ENCODE assay signal across 8 mouse cellular contexts in genomic region chr19:10947219-10947618, GRCm38 (mm10). TPM values are rescaled to one million over a fixed set of nuclear protein-coding genes. Genes with fewer than 3 reads are reported as not detected.
DNase-seq lines count a peak whose midpoint lies in the region; ATAC-seq lines count a peak whose summit lies in the region.
"Had no signal": no experiment of that assay in that cellular context is flagged by ENCODE, and none has a peak within 500 bp of the region (broad histone marks: within the 10 kb centered on the region; RNA-seq: fewer than 3 reads in every experiment).

No protein-coding gene starts in this region.

- peak overlapping the region; percentile 76 for H3K9ac ChIP-seq in neural tube, embryonic 11.5 days (ENCODE audit: low read length)
- H3K9ac ChIP-seq in forebrain, embryonic 15.5 days (replicated peaks): peak overlapping the region; percentile 66
- peak overlapping the region; percentile 75 for H3K9ac ChIP-seq in liver, embryonic 15.5 days

- H3K4me2 ChIP-seq in neural tube, embryonic 11.5 days (ENCODE audit: low read depth): peak overlapping the region; percentile 100
- H3K4me2 ChIP-seq in forebrain, embryonic 15.5 days (replicated peaks): peak overlapping the region; percentile 100
- peak overlapping the region; percentile 94 for H3K4me2 ChIP-seq in liver, embryonic 15.5 days

- no peak overlapping the region for H3K27ac ChIP-seq in neural tube, embryonic 11.5 days (ENCODE audit: low read depth, low read length)
- H3K27ac ChIP-seq in forebrain, embryonic 15.5 days (replicated peaks): no peak overlapping the region
- peak overlapping the region; percentile 66; the same call in 1 of the 2 replicates for H3K27ac ChIP-seq in liver, embryonic 15.5 days (replicated peaks)

- peak overlapping the region; percentile 82 for H3K4me3 ChIP-seq in neural tube, embryonic 11.5 days (ENCODE audit: low read depth, low read length)
- H3K4me3 ChIP-seq in forebrain, embryonic 15.5 days: peak overlapping the region; percentile 71
- peak overlapping the region; percentile 77 for H3K4me3 ChIP-seq in liver, embryonic 15.5 days (replicated peaks)

- WGBS in neural tube, embryonic 11.5 days: 93% methylated on average over 5 of the region's 5 CpGs
- WGBS in forebrain, embryonic 15.5 days: 87% methylated on average over 5 of the region's 5 CpGs
- WGBS in liver, embryonic 15.5 days (ENCODE audit: insufficient replicate concordance): 62% methylated on average over 5 of the region's 5 CpGs

- H3K36me3 ChIP-seq in neural tube, embryonic 11.5 days (ENCODE audit: control insufficient read depth, insufficient read depth, low read length): peaks cover 11% of the 10 kb centered on the region
- peaks cover 31% of the 10 kb centered on the region for H3K36me3 ChIP-seq in forebrain, embryonic 15.5 days
- peaks cover 33% of the 10 kb centered on the region for H3K36me3 ChIP-seq in liver, embryonic 15.5 days (replicated peaks)

- no peak for ATAC-seq in neural tube, embryonic 11.5 days (ENCODE audit: insufficient read depth, low FRiP score, low TSS enrichment)
- ATAC-seq in forebrain, embryonic 15.5 days (replicated peaks): no peak
- ATAC-seq in liver, embryonic 15.5 days (ENCODE audit: insufficient read depth): no peak
- ATAC-seq in frontal cortex, adult (ENCODE audit: low TSS enrichment): no peak

- H3K27me3 ChIP-seq in neural tube, embryonic 11.5 days (ENCODE audit: control insufficient read depth, insufficient read depth, low read length): no peaks in the 10 kb centered on the region
- 0 out of 2 replicates have a peak, but pooled peaks cover 3% of the 10 kb centered on the region for H3K27me3 ChIP-seq in forebrain, embryonic 15.5 days
- no peaks in the 10 kb centered on the region for H3K27me3 ChIP-seq in liver, embryonic 15.5 days

- peaks cover 18% of the 10 kb centered on the region for H3K4me1 ChIP-seq in neural tube, embryonic 11.5 days (ENCODE audit: control insufficient read depth, insufficient read depth, low read length)
- H3K4me1 ChIP-seq in forebrain, embryonic 15.5 days: peaks cover 30% of the 10 kb centered on the region
- peaks cover 43% of the 10 kb centered on the region for H3K4me1 ChIP-seq in liver, embryonic 15.5 days (replicated peaks)

- no peak for DNase-seq in neural tube, embryonic 11.5 days (ENCODE audit: low spot score)
- DNase-seq in neural tube, embryonic 10.5 days (ENCODE audit: extremely low spot score, low spot score): no peak
- no peak for DNase-seq in thymus, postnatal 0 days (ENCODE audit: low spot score)
- no peak for DNase-seq in spleen, postnatal 14 days (ENCODE audit: low spot score in 2 of 2)
- DNase-seq: kidney, adult 9 months had no signal

- H3K9me3 ChIP-seq in neural tube, embryonic 11.5 days (ENCODE audit: control insufficient read depth, low read length): no peaks in the 10 kb centered on the region
- no peaks in the 10 kb centered on the region for H3K9me3 ChIP-seq in forebrain, embryonic 15.5 days
- H3K9me3 ChIP-seq in liver, embryonic 15.5 days (replicated peaks): no peaks in the 10 kb centered on the region

RNA-seq across cellular contexts. Expression of gene Ccdc86, which starts 1.8 kb away (rescaled TPM):
- 23.4 and 24.1 TPM in 2 replicates for polyA plus RNA-seq in neural tube, embryonic 11.5 days (2014; fragmentation: Nextera tagmentation; extraction: Ambion mirVana)
- 19.2 and 19.4 TPM in 2 replicates for polyA plus RNA-seq in forebrain, embryonic 15.5 days (2015; fragmentation: Nextera tagmentation; extraction: Ambion mirVana)
- polyA plus RNA-seq in liver, embryonic 15.5 days (2015; fragmentation: Nextera tagmentation; extraction: Ambion mirVana): 11.6 and 13.7 TPM in 2 replicates
- 23.4 and 25.1 TPM in 2 replicates for polyA plus RNA-seq in thymus, postnatal 0 days (2015; fragmentation: Nextera tagmentation; extraction: Ambion mirVana)

RNA-seq across cellular contexts. Expression of gene Ptgdr2, which starts 10.3 kb away (rescaled TPM):
- not detected in 2 replicates for polyA plus RNA-seq in neural tube, embryonic 11.5 days (2014; fragmentation: Nextera tagmentation; extraction: Ambion mirVana)
- polyA plus RNA-seq in forebrain, embryonic 15.5 days (2015; fragmentation: Nextera tagmentation; extraction: Ambion mirVana): 0.06 and 0.20 TPM in 2 replicates
- not detected in 2 replicates for polyA plus RNA-seq in liver, embryonic 15.5 days (2015; fragmentation: Nextera tagmentation; extraction: Ambion mirVana)
- 0.27 and 0.39 TPM in 2 replicates for polyA plus RNA-seq in thymus, postnatal 0 days (2015; fragmentation: Nextera tagmentation; extraction: Ambion mirVana)

RNA-seq across cellular contexts. Expression of gene Zp1, which starts 26.8 kb away (rescaled TPM):
- polyA plus RNA-seq in neural tube, embryonic 11.5 days (2014; fragmentation: Nextera tagmentation; extraction: Ambion mirVana): not detected in 2 replicates
- polyA plus RNA-seq in forebrain, embryonic 15.5 days (2015; fragmentation: Nextera tagmentation; extraction: Ambion mirVana): 0.22 and 0.33 TPM in 2 replicates
- not detected in 2 replicates for polyA plus RNA-seq in liver, embryonic 15.5 days (2015; fragmentation: Nextera tagmentation; extraction: Ambion mirVana)
- 0.82 and 1.2 TPM in 2 replicates for polyA plus RNA-seq in thymus, postnatal 0 days (2015; fragmentation: Nextera tagmentation; extraction: Ambion mirVana)

RNA-seq across cellular contexts. Expression of gene Ms4a10, which starts 27.3 kb away (rescaled TPM):
- not detected in 2 replicates for polyA plus RNA-seq in neural tube, embryonic 11.5 days (2014; fragmentation: Nextera tagmentation; extraction: Ambion mirVana)
- polyA plus RNA-seq in forebrain, embryonic 15.5 days (2015; fragmentation: Nextera tagmentation; extraction: Ambion mirVana): not detected in 2 replicates
- polyA plus RNA-seq in liver, embryonic 15.5 days (2015; fragmentation: Nextera tagmentation; extraction: Ambion mirVana): not detected in 2 replicates
- polyA plus RNA-seq in thymus, postnatal 0 days (2015; fragmentation: Nextera tagmentation; extraction: Ambion mirVana): 0.30 and 0.64 TPM in 2 replicates

RNA-seq across cellular contexts. Expression of gene Ms4a15, which starts 45.8 kb away (rescaled TPM):
- polyA plus RNA-seq in neural tube, embryonic 11.5 days (2014; fragmentation: Nextera tagmentation; extraction: Ambion mirVana): not detected in 2 replicates
- polyA plus RNA-seq in forebrain, embryonic 15.5 days (2015; fragmentation: Nextera tagmentation; extraction: Ambion mirVana): 0.25 TPM in 1 of 2 replicates, not detected in the other
- polyA plus RNA-seq in liver, embryonic 15.5 days (2015; fragmentation: Nextera tagmentation; extraction: Ambion mirVana): not detected in 2 replicates
- polyA plus RNA-seq in thymus, postnatal 0 days (2015; fragmentation: Nextera tagmentation; extraction: Ambion mirVana): not detected in 2 replicates
